Mouse (Mus musculus): ENCODE data around the gene C2cd5. TPM values are rescaled to one million over a fixed set of nuclear protein-coding genes. Genes with fewer than 3 reads are reported as not detected.

Gene C2cd5
- polyA plus RNA-seq, 1 experiment: 28.0 TPM

GRCm38 (mm10) chr6:143115505-143115904 lies 15.6 kb upstream of the C2cd5 start:
- no peak for DNase-seq (ENCODE audit: low spot score)

- DNase-seq (ENCODE audit: low spot score): no peak
These were observed 15.1 kb upstream of the C2cd5 start for GRCm38 (mm10) chr6:143115011-143115445.

DNA sequence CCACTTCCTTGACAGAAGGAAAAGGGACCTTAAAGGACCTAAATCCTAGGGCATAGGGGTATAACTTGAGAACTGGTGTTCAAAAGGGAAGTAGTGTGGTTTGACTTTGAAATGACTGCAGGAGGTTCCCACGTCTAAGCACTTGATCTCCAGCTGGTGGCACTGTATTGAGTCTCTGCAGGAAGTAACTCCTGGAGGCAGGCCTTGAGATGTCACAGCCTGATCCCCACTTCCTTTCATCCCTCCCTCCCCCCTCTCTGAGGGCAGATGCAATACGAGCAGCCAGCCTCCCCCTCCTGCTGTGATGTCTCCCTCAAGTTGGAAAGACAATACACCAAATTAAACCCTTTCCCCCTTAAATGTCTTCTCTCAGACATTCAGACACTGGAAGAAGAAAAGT lies 14.6 kb upstream of the C2cd5 start:
- no peak for DNase-seq (ENCODE audit: low spot score)

GRCm38 (mm10) chr6:143110371-143110770 lies 10.4 kb upstream of the C2cd5 start:
- DNase-seq (ENCODE audit: low spot score): no peak

DNA sequence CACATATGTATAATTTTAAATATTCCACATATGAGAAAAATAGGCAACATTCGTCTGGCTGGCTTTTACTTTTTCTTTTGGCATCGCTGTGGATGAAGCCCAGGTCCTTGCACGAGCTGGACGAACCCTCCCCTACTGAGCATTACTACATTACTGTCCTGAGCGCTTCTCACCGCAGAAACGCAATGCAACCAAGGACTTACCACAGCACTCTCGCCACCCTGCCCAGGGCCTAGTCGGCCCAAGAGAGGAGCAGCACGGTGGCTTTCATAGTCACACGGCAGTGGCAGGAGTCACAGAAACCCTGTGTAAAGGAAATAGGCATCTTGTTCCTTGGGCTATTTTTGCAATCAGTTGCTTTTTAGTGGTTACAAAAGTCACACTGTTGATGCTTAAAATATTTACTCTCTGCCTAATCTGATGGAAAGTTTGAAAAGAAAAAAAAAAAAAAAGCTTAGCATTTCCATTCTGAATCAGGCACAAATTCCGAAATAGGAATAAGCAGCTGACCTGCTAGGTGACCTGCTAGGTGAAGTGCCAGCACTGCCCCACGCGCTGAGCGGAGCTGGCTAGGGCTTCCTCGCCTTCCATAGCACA lies 9.8 kb upstream of the C2cd5 start:
- no peak for DNase-seq (ENCODE audit: low spot score)

- no peak for DNase-seq (ENCODE audit: low spot score)
These were observed 8.1 kb upstream of the C2cd5 start for GRCm38 (mm10) chr6:143108031-143108430.

GRCm38 (mm10) chr6:143107611-143108010 lies 7.7 kb upstream of the C2cd5 start:
- no peak for DNase-seq (ENCODE audit: low spot score)

GRCm38 (mm10) chr6:143105766-143106165 lies 5.8 kb upstream of the C2cd5 start:
- DNase-seq (ENCODE audit: low spot score): no peak

DNA sequence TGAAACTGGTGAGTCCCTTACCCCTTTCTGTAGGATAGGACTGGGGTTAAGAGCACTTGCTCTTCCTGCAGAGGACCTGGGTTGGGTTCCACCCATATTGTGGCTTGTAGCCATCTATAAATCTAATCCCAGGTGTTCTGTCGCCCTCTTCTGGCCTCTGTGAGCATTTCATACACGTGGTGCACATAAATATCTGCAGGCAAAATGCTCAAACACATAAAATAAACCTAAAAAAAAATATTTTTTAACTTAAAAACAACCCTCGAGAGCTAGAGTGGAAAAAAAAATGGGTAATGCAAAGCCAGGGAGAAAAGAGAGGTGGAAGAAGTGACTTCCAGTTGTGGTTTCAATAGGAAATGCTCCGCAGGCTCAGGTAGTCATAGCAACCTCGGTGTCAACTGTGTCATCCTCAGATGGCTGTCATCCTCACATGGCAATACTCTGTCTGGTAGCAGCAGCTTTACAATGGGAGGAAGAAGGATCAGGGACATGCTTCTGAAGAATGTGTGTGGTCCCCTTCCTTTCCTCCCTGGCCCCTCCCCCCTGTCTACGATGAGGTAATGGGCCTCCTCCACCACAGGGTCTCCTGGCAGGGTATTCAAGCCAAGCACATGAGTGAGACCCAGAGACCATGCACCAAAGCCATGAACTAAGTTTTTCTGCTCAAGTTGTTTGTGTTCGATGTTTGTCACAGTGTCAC lies 4.2 kb upstream of the C2cd5 start:
- no peak for DNase-seq (ENCODE audit: low spot score)

DNA sequence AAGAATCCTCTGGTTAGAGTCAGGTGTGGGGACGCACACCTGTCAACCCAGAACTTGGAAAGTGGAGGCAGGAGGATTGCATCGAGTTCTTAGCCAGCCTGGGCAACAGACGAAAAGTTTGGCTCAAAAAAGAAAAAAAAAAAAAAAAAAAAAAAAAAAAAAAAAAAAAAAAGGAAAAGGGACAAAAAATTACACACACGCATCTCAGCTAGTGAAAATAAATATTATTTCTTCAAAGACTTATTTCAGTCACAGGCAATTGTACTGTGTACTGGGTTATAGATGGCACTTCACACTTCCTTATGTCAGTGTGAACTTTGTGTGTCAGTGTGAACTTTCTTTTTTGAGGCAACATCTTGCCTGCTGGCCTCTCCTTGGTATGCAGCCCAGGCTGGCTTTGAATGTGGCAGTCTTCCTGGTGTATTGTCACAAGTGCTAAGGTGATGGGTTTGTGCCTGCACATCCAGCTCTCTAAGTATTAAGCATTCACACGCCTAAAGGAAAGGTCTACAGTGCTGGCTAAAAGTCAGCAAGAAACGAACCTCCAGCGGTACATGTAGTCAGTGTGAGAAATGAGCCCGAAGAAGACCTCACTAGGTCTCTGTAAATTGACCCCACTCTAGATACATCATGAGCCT lies 656 bp upstream of the C2cd5 start:
- no peak for DNase-seq (ENCODE audit: low spot score)

GRCm38 (mm10) chr6:143099281-143099680 lies 660 bp downstream of the C2cd5 start:
- no peak for DNase-seq (ENCODE audit: low spot score)

DNA sequence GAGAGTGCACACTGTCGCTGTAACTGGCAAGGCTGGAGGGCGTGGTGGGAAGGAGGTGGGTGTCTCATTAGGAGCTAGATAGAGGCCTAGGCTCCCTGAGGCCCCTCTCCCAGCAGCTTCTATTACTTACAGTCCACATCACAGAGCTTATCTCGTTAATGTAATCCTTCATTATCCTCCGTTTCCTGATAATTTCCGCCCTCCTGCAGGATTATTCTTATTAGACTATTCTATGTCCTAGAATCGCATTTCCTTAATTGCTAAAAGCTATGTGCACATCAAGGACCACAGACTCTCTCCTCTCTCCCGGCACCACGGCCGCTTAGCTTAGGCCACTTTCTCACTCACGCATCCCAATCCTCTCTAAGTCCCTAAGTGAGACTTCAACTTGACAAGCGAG lies 4.8 kb downstream of the C2cd5 start:
- DNase-seq (ENCODE audit: low spot score): no peak

- DNase-seq (ENCODE audit: low spot score): no peak
These were observed 7.1 kb downstream of the C2cd5 start for GRCm38 (mm10) chr6:143092856-143093255.

DNA sequence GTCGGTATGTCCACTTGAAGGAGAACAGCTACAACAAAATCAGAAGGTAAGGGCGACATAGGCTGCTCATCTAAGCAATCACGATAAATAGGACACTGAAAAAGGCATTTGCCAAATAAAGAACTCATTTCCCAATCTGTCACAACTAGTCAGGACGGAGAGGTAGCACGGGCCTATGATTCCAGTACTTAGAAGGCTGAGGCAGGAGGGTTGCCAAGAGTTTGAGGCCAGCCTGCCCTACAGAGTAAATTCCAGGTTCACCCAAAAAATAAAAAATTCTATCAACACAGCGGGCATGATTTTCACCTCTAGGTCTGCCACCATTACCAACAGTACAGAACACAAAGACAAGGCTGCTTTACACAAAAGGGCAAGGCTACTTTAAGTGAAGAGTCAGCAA lies 8.9 kb downstream of the C2cd5 start:
- no peak for DNase-seq (ENCODE audit: low spot score)

DNA sequence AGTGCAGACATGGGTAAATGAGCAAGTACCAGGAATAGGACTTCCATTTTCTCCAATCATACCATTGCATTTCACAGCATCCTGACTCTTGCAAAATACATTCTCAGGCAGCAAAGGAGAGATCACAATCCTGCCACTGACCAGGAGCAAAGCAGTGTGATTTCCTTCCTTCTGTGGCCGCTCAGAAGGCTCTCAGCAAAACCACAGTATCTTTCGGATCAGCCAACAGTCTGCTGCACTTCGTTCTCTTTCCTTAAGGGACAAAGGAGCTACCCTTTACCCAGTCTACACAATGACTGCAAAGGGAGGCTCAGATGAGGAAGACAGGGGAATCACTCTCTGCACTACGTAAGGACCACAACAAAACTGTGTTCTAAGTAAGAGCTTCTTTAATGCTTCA lies 12.6 kb downstream of the C2cd5 start:
- DNase-seq (ENCODE audit: low spot score): no peak

DNA sequence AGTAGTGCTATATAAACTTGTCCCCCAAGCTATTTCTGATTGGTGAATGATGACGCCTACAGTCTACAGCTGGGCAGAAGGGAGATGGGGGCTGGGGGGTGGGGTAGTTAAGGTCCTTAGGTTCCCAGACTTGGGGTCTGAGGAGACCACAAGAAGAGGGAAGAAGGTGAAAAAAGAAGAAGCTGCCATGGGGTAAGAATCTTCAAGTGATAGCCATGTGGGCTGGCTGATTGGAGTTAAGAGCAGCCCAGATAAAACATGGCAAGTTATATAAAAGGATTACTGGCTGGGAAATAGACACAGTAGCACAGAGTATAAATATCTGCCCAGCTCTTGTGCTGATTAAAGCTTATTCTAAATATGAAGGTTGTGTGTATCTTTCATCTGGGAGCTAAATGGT lies 14.0 kb downstream of the C2cd5 start:
- DNase-seq (ENCODE audit: low spot score): no peak

DNA sequence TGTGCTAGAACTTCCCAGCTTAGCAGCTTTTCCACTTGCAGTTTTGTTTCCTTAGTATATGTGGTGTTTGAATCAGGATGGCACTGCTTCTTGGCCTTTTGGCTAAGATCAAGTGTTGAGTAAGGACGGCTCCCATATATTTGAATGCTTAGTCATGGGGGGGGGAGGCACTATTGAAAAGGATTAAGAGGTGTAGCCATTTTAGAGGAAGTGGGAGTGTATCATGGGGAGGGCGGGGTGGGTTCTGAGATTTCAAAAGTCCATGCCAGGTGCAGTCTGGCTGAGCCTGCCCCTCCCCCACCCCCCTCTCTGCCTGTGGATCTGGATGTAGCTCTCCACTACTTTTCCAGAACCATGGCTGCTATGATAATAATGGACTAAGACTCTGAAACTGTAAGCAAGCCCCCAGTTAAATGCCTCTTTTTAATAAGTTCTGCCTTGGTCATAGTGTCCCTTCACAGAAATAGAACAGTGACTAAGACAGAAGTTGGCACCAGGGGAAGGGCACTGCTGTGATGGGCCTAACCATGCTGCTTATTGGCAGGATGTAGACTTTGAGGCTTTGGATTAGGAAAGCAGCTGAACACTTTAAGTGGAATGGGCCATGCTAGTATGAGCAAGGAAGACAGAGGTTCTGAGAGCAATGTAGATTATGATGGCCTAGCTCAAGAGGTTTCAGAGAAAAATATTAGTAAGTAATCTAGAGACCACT lies 15.5 kb downstream of the C2cd5 start:
- DNase-seq (ENCODE audit: low spot score): no peak

- no peak for DNase-seq (ENCODE audit: low spot score)
These were observed 18.3 kb downstream of the C2cd5 start for GRCm38 (mm10) chr6:143081479-143082106.

DNA sequence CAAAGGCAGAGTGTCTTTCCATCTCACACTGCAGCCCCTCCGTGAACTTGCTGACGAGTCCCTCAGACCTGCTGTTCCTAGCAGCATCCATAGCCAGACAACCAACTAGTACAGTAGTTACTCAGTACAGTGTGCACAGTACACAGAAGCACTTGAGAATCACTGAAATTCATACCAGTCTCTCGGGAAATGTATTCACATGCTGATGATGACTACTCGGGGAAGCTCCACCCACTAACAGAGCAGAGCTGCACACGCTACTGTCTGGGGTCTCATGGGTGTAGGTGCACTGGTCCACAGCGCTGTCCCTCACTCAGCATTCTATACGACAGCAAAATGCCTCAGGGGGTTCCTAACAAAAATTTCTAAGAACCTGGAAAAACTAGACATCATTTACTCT lies 19.2 kb downstream of the C2cd5 start:
- DNase-seq (ENCODE audit: low spot score): no peak

DNA sequence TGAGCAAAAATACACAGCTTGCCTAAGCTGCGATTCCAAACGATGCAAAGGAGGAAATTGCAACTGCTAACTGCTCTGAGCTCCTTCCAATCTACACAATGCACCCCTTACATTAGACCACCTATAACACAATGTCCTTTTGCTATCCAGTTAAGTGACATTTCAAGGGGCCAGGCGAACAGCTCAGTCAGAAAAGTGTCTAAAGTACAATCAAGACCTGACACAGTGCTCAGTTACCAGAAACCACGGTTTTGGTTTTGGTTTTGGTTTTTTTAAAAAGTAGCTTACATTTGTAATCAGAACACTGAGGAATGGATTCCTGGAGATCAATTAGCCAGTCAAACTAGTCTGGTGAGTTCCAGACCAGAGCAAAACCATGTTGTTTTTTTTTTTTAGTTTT lies 20.8 kb downstream of the C2cd5 start:
- DNase-seq (ENCODE audit: low spot score): no peak

DNA sequence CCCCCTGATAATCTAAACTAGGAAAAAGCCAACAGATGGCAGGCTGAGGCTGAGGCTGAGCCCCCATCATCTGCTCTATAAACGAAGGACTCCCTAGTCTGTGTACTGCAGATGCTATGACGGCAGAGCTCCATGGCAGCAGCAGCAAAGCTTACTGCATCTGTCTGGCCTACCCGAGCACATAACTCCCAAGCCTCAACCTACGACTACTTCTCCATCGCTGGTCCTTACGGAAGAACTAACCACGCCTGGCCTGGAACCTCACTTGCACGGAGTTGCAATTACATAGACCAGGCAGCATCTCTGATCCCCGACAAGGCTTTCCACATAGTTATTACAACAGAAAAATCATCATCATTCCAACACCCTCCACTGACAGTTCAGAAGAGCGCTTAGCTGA lies 23.5 kb downstream of the C2cd5 start:
- DNase-seq (ENCODE audit: low spot score): no peak

- no peak for DNase-seq (ENCODE audit: low spot score)
These were observed 26.0 kb downstream of the C2cd5 start for GRCm38 (mm10) chr6:143073914-143074313.
